Mouse (Mus musculus) hindbrain, postnatal 0 days (tissue): ENCODE data around the gene Trappc2l. TPM values are rescaled to one million over a fixed set of nuclear protein-coding genes. Genes with fewer than 3 reads are reported as not detected.

ENCODE experiments used
- ATAC-seq: fragments of 200-750 bp; cut with Nextera tagmentation; 2 replicates; pipeline ENCODE4 v1.8.0; 2017; ENCODE audit warnings: mild to moderate bottlenecking, moderate TSS enrichment, moderate library complexity
- DNase-seq: peaks from one replicate; pipeline ENCODE4 v3.0.0-alpha.2; 2015; ENCODE audit warnings: low spot score
- H3K27ac ChIP-seq: fragments of 300-500 bp; sonication (generic); 2 replicates; pipeline ENCODE4 v1.5.1; 2014; ENCODE audit warnings: mild to moderate bottlenecking
- H3K27me3 ChIP-seq: fragments of 300-500 bp; sonication (generic); 2 replicates; pipeline ENCODE4 v1.6.1; 2014; ENCODE audit warnings: low read length, mixed read lengths; ENCODE audit not compliant: insufficient read depth
- H3K36me3 ChIP-seq: fragments of 300-500 bp; sonication (generic); 2 replicates; pipeline ENCODE4 v1.6.1; 2014; ENCODE audit warnings: low read length, mixed read lengths; ENCODE audit not compliant: insufficient read depth
- H3K4me1 ChIP-seq: fragments of 300-500 bp; sonication (generic); 2 replicates; pipeline ENCODE4 v1.6.1; 2014; ENCODE audit warnings: antibody characterized with exemption, low read length, mixed read lengths; ENCODE audit not compliant: insufficient read depth
- H3K4me2 ChIP-seq: fragments of 300-500 bp; sonication (generic); 2 replicates; pipeline ENCODE4 v1.6.1; 2014; ENCODE audit warnings: low read depth, mild to moderate bottlenecking, low read length, moderate library complexity, mixed read lengths
- H3K4me3 ChIP-seq: fragments of 300-500 bp; sonication (generic); 2 replicates; pipeline ENCODE4 v1.5.1; 2014; ENCODE audit warnings: low read length
- H3K9ac ChIP-seq: fragments of 300-500 bp; sonication (generic); replicated peaks from 2 replicates; pipeline ENCODE4 v1.6.1; 2014; ENCODE audit warnings: mild to moderate bottlenecking, low read length, moderate library complexity, mixed read lengths
- H3K9me3 ChIP-seq: fragments of 300-500 bp; sonication (generic); 2 replicates; pipeline ENCODE4 v1.6.1; 2016; ENCODE audit warnings: low read length, mixed read lengths
- CTCF ChIP-seq: IDR thresholded peaks from 2 replicates; pipeline ENCODE4 v1.5.1; 2016; ENCODE audit warnings: antibody characterized with exemption, control low read depth, low read depth
- WGBS: fragments of 180-500 bp; shearing (Covaris S2); extraction: QIAGEN DNeasy Blood & Tissue Kit; methylation state at CpG from one replicate; pipeline ENCODE4 v1.1.7; 2014; 5-methylcytosine and 5-hydroxymethylcytosine counted together
- polyA plus RNA-seq: library from polyadenylated mRNA; unstranded; fragments of >200 nt; fragmentation: Nextera tagmentation; extraction: Ambion mirVana; gene quantifications from 2 replicates; pipeline ENCODE4 v1.2.1, GENCODE M21; 2015
- total RNA-seq: library from RNA; depleted of rRNA; stranded (reverse); fragments of >200 nt; gene quantifications from 2 replicates; pipeline ENCODE4 v1.2.3, GENCODE M21; 2014; rRNA removed

Gene Trappc2l
- total RNA-seq: 7.6 and 11.4 TPM in 2 replicates
- 117 and 130 TPM in 2 replicates for polyA plus RNA-seq

GRCm38 (mm10) chr8:122611295-122612133 is at the start of gene Trappc2l, which contains the start of gene Galns:
Gene Trappc2l, plus strand, starts transcription at chr8:122611640.
Gene Galns, minus strand, starts transcription at chr8:122611463.
- WGBS: under 1% methylated on average over 50 of the region's 57 CpGs
- peak; percentile 99 for DNase-seq
- peak; percentile 99 for ATAC-seq

GRCm38 (mm10) chr8:122564363-122565352 is 46.8 kb upstream of the Trappc2l start:
- Histone ChIP-seq H3K4me2 (no peak overlapping the region), H3K9me3 (no peaks in the 10 kb centered on the region), H3K4me1 (peaks cover 4% of the 10 kb centered on the region; the same call in 1 of the 2 replicates), H3K4me3 (no peak overlapping the region), H3K36me3 (no peaks in the 10 kb centered on the region), H3K27ac (no peak overlapping the region), H3K9ac (no peak overlapping the region), H3K27me3 (no peaks in the 10 kb centered on the region)
- WGBS: 87% methylated on average over 25 of the region's 25 CpGs
- no peak for TF ChIP-seq CTCF
- DNase-seq: no peak
- no peak for ATAC-seq

More at GRCm38 (mm10) chr8:122611295-122612133, at the start of gene Trappc2l, which contains the start of gene Galns:
- TF ChIP-seq CTCF: peak; percentile 67
- no peaks in the 10 kb centered on the region for H3K27me3 ChIP-seq
- H3K4me3 ChIP-seq: peak within 1 kb of the TSS; percentile 73
- no peaks in the 10 kb centered on the region for H3K9me3 ChIP-seq
- H3K4me1 ChIP-seq: peaks cover 12% of the 10 kb centered on the region
- peak within 1 kb of the TSS; percentile 81 for H3K9ac ChIP-seq
- 0 out of 2 replicates have a peak, but pooled peaks cover 5% of the 10 kb centered on the region for H3K36me3 ChIP-seq
- peak within 1 kb of the TSS; percentile 87 for H3K27ac ChIP-seq
- peak within 1 kb of the TSS; percentile 77 for H3K4me2 ChIP-seq

GRCm38 (mm10) chr8:122566766-122567165 is 44.7 kb upstream of the Trappc2l start:
- peak overlapping the region; percentile 94 for H3K4me2 ChIP-seq
- peak overlapping the region; percentile 75 for H3K9ac ChIP-seq
- no peaks in the 10 kb centered on the region for H3K36me3 ChIP-seq
- TF ChIP-seq CTCF: no peak
- peak overlapping the region; percentile 90 for H3K27ac ChIP-seq
- H3K27me3 ChIP-seq: no peaks in the 10 kb centered on the region
- DNase-seq (peak; percentile 47), ATAC-seq (0 out of 2 replicates have a peak, but pooled peaks have one; percentile 0)
- no peaks in the 10 kb centered on the region for H3K9me3 ChIP-seq
- peak overlapping the region; percentile 78 for H3K4me3 ChIP-seq
- peaks cover 4% of the 10 kb centered on the region; the same call in 1 of the 2 replicates for H3K4me1 ChIP-seq
- WGBS: 22% methylated on average over 6 of the region's 6 CpGs

GRCm38 (mm10) chr8:122567361-122568108 is 43.9 kb upstream of the Trappc2l start, which contains the start of gene Cdt1:
Gene Cdt1, plus strand, starts transcription at chr8:122568015.
- DNase-seq (peak; percentile 98), ATAC-seq (peak; percentile 96)
- Histone ChIP-seq H3K9me3 (no peaks in the 10 kb centered on the region), H3K4me1 (peaks cover 4% of the 10 kb centered on the region; the same call in 1 of the 2 replicates), H3K27ac (peak within 1 kb of the TSS; percentile 90), H3K36me3 (no peaks in the 10 kb centered on the region), H3K4me3 (peak within 1 kb of the TSS; percentile 78), H3K27me3 (no peaks in the 10 kb centered on the region), H3K9ac (peak within 1 kb of the TSS; percentile 75), H3K4me2 (peak within 1 kb of the TSS; percentile 94)
- under 1% methylated on average over 62 of the region's 62 CpGs for WGBS
- TF ChIP-seq CTCF: no peak

- Histone ChIP-seq H3K4me3 (peak overlapping the region; percentile 78), H3K4me1 (peaks cover 4% of the 10 kb centered on the region; the same call in 1 of the 2 replicates), H3K9me3 (no peaks in the 10 kb centered on the region), H3K9ac (peak overlapping the region; percentile 75), H3K4me2 (peak overlapping the region; percentile 94), H3K27ac (peak overlapping the region; percentile 90), H3K27me3 (no peaks in the 10 kb centered on the region), H3K36me3 (no peaks in the 10 kb centered on the region)
- WGBS: 0% methylated on average over 34 of the region's 34 CpGs
- ATAC-seq: no peak; the same call in 1 of the 2 replicates
- no peak for TF ChIP-seq CTCF
- DNase-seq: no peak
These were observed 43.3 kb upstream of the Trappc2l start for GRCm38 (mm10) chr8:122568109-122568504.
